Comparison of ENCODE assay signal across 8 mouse cellular contexts in genomic region chr1:69785129-69785528, GRCm38 (mm10). TPM values are rescaled to one million over a fixed set of nuclear protein-coding genes. Genes with fewer than 3 reads are reported as not detected.
DNase-seq lines count a peak whose midpoint lies in the region.

No protein-coding gene starts in this region.

- intact Hi-C loops in heart, postnatal 25 days (cut with DNase I): no loop called here

- peak; percentile 7 for DNase-seq in heart, adult 8-10 months (ENCODE audit: low spot score)
- DNase-seq in heart, postnatal 25 days (ENCODE audit: low spot score): no peak
- DNase-seq in testis, postnatal 10 days (ENCODE audit: low spot score): peak; percentile 69
- no peak for DNase-seq in testis, postnatal 14 days (ENCODE audit: low spot score)
- DNase-seq in c-Kit-negative CD71-positive TER-119-positive erythroid progenitor cells, embryonic 14.5 days (ENCODE audit: low read depth, low spot score): peak; percentile 21
- peak; percentile 60 for DNase-seq in kidney, postnatal 10 days
- peak; percentile 66 for DNase-seq in mesoderm, embryonic 11.5 days (ENCODE audit: low read depth, low spot score)
- no peak for DNase-seq in urinary bladder, adult 18-20 months (ENCODE audit: low spot score in 2 of 2)

RNA-seq across cellular contexts. Expression of gene Spag16, which starts 41.6 kb away (rescaled TPM):
- total RNA-seq in heart, adult 8-10 months (2022): not detected
- total RNA-seq in heart, postnatal 25 days (2021): not detected

Comparison
In these comparisons a context has a peak if more than half of its experiments do, and no peak if none do; other contexts are left out.
1. DNase-seq: peak in heart, adult 8-10 months (single experiment), testis, postnatal 10 days (single experiment), c-Kit-negative CD71-positive TER-119-positive erythroid progenitor cells, embryonic 14.5 days (single experiment), kidney, postnatal 10 days (single experiment) and mesoderm, embryonic 11.5 days (single experiment); none in heart, postnatal 25 days (single experiment), testis, postnatal 14 days (single experiment) and urinary bladder, adult 18-20 months (0 of 2).